Mouse (Mus musculus) ES-Bruce4 (cell line): ENCODE measurements around the gene Zfp710.

Source experiments
- CTCF ChIP-seq: IDR thresholded peaks from one replicate; pipeline ENCODE4 v1.8.1; 2011; ENCODE audit warnings: low read depth, low read length
- POLR2A ChIP-seq: IDR thresholded peaks from one replicate; pipeline ENCODE4 v1.8.1; 2011; ENCODE audit warnings: low read length; ENCODE audit not compliant: insufficient read depth

DNA sequence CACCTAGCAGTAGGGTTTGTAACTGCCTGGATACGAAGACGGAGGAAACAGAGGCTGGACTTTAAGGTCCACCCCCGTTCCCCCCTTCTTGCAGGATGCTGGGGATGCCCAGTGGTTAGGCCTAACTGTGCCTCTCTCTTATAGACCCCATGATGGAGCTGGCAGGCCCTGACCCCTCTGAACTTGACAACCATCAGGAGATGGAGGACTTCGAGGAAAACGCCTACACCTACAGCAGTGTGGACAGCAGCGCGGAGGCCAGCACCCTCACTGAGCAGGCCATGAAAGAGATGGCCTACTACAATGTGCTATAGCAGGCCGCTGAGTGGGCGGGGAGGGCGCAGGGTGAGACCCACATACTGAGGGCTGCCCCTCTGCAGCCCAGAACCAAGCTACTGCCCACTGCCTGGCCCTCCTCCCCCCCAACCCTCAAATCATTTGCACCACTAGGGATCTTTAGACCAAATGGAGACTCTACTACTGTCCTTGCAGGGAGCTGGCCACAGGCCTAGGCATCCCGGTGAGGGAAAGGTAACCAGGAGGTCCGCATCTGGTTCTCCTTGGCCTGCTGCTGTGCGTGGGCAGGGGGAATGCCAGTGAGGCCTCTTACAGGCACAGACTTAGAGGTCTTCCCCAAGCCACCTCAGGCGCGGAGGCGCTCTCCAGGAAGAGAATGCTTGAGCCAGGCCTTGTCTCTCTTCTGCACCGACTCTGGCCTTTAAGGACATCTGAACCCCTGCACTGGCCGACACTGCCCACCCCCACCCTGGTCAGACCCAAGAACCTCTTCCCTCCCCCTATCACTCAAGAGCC is 65.8 kb downstream of the Zfp710 start:
- no peak for TF ChIP-seq CTCF
- no peak for TF ChIP-seq POLR2A
